Mouse (Mus musculus) hindbrain, embryonic 15.5 days (tissue): ENCODE measurements around the gene Soga3. TPM values are rescaled to one million over a fixed set of nuclear protein-coding genes. Genes with fewer than 3 reads are reported as not detected.

Experiments
- ATAC-seq: fragments of 200-750 bp; cut with Nextera tagmentation; 2 replicates; pipeline ENCODE4 v1.8.0; 2017; ENCODE audit warnings: low read depth, moderate number of reproducible peaks, moderate TSS enrichment; ENCODE audit not compliant: low FRiP score
- H3K27ac ChIP-seq: fragments of 300-500 bp; sonication (generic); replicated peaks from 2 replicates; pipeline ENCODE4 v1.5.1; 2015; ENCODE audit warnings: mild to moderate bottlenecking, inconsistent platforms
- H3K27me3 ChIP-seq: fragments of 300-500 bp; sonication (generic); 2 replicates; pipeline ENCODE4 v1.6.1; 2015; ENCODE audit warnings: control low read depth, inconsistent platforms
- H3K36me3 ChIP-seq: fragments of 300-500 bp; sonication (generic); 2 replicates; pipeline ENCODE4 v1.6.1; 2015; ENCODE audit warnings: control low read depth, inconsistent platforms
- H3K4me1 ChIP-seq: fragments of 300-500 bp; sonication (generic); replicated peaks from 2 replicates; pipeline ENCODE4 v1.6.1; 2015; ENCODE audit warnings: control low read depth, inconsistent platforms
- H3K4me2 ChIP-seq: fragments of 300-500 bp; sonication (generic); 2 replicates; pipeline ENCODE4 v1.6.1; 2015; ENCODE audit warnings: moderate library complexity, mild to moderate bottlenecking, inconsistent platforms
- H3K4me3 ChIP-seq: fragments of 300-500 bp; sonication (generic); 2 replicates; pipeline ENCODE4 v1.5.1; 2015; ENCODE audit warnings: mild to moderate bottlenecking, inconsistent platforms
- H3K9ac ChIP-seq: fragments of 300-500 bp; sonication (generic); 2 replicates; pipeline ENCODE4 v1.6.1; 2015; ENCODE audit warnings: inconsistent platforms
- H3K9me3 ChIP-seq: fragments of 300-500 bp; sonication (generic); 2 replicates; pipeline ENCODE4 v1.6.1; 2016; ENCODE audit warnings: control low read depth, inconsistent platforms
- WGBS: fragments of 180-500 bp; shearing (Covaris S2); methylation state at CpG from one replicate; pipeline ENCODE4 v1.1.7; 2015; 5-methylcytosine and 5-hydroxymethylcytosine counted together
- polyA plus RNA-seq: library from polyadenylated mRNA; unstranded; fragments of >200 nt; fragmentation: Nextera tagmentation; extraction: Ambion mirVana; gene quantifications from 2 replicates; pipeline ENCODE4 v1.2.1, GENCODE M21; 2015

Soga3 gene
- polyA plus RNA-seq, 1 experiment from 2014 or later, result 113 TPM

DNA sequence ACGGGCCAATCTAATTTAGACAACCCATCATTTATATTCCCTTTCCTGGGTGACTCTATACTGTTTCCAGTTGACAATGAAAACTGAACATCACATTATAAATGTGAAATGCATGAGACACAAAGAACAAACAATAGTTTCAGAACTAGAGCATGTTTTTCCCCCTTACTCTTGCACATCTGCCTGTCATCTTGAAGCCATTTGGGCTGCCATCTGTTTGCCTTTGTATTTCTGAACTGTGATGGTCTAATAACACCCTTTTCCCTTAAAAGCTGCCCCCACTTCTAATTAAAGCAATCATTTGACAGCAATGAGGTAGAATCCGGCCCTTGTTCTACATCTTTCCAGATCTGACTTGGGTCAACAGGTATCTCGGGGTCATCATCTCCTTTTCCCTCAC lies 32.0 kb downstream of the Soga3 start:
- Histone ChIP-seq H3K9ac (no peak overlapping the region), H3K27me3 (no peaks in the 10 kb centered on the region), H3K4me3 (no peak overlapping the region), H3K4me2 (no peak overlapping the region), H3K27ac (no peak overlapping the region), H3K4me1 (no peaks in the 10 kb centered on the region), H3K9me3 (0 out of 2 replicates have a peak, but pooled peaks cover 3% of the 10 kb centered on the region), H3K36me3 (peaks cover 42% of the 10 kb centered on the region)
- WGBS, result 73% methylated on average over 3 of the region's 3 CpGs
- ATAC-seq, result no peak

DNA sequence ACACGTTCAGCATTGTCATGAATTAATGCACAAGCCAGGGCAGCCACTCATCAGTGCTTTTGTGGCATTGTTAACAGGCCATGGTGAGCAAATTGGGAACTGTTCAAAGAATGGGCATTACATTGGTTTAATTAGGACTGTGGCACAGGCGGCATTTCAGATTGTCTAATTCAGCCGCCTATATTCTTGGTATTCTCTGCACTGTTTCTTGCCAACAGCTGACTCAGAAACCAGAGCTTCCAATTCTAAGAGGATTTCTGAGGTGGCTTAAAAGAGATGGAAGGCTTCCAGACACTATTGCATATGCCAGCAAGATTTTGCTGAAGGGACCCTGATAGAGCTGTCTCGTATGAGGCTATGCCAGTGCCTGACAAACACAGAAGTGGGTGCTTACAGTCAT lies 33.2 kb downstream of the Soga3 start:
- H3K27me3 ChIP-seq, result no peaks in the 10 kb centered on the region
- WGBS, result 74% methylated on average over 4 of the region's 4 CpGs
- H3K4me2 ChIP-seq, result no peak overlapping the region
- no peaks in the 10 kb centered on the region for H3K9me3 ChIP-seq
- H3K4me3 ChIP-seq, result no peak overlapping the region
- H3K9ac ChIP-seq, result no peak overlapping the region
- ATAC-seq, result no peak
- H3K4me1 ChIP-seq, result no peaks in the 10 kb centered on the region
- H3K36me3 ChIP-seq, result peaks cover 41% of the 10 kb centered on the region
- no peak overlapping the region for H3K27ac ChIP-seq

DNA sequence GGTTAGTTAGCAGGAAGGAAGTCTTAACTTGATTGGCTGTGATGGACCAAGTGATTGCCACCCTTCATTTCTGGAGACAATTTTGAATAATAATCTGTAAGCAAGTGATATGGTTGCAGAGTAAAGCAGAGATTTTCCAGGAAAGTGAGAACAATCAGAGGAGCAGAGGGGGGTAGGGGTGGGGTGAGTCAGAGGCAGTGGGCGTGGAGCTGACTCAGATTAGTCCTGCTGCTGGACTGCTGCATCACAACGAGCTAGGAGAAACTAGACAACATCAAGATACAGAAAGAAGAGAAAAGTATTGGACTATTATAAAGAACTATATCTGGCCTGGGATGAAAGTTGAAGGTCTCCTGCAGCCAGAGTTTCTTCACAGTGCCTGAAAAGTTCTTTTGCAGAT lies 34.4 kb downstream of the Soga3 start:
- H3K36me3 ChIP-seq, result peaks cover 42% of the 10 kb centered on the region

DNA sequence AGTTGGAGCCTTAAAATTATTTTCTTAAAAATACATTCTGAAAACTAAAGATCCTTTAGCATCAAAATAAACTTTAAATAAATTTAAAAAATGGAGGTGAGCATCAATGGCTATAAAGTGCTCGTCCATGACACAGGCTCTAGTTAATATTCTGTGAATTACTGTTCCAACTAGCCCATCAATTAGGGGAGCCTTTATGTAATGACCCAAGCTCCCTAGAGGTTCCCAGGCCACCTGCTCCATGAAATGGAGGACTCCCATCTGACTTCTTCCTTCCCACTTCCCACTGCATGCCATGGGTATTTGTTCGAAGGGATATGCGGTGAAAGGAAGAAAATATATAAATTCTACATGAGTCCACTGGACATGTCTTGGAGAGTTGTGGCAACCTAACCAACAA lies 36.6 kb downstream of the Soga3 start:
- peaks cover 35% of the 10 kb centered on the region for H3K36me3 ChIP-seq
- 42% methylated on average over 3 of the region's 3 CpGs for WGBS
- H3K4me3 ChIP-seq, result no peak overlapping the region
- H3K9me3 ChIP-seq, result no peaks in the 10 kb centered on the region
- no peaks in the 10 kb centered on the region for H3K27me3 ChIP-seq
- no peaks in the 10 kb centered on the region for H3K4me1 ChIP-seq
- H3K4me2 ChIP-seq, result no peak overlapping the region
- no peak overlapping the region for H3K27ac ChIP-seq
- ATAC-seq, result no peak
- no peak overlapping the region for H3K9ac ChIP-seq

More for the DNA sequence above, 34.4 kb downstream of the Soga3 start:
- no peak for ATAC-seq
- no peak overlapping the region for H3K9ac ChIP-seq
- no peak overlapping the region for H3K27ac ChIP-seq
- H3K9me3 ChIP-seq, result no peaks in the 10 kb centered on the region
- H3K4me3 ChIP-seq, result no peak overlapping the region
- no peaks in the 10 kb centered on the region for H3K27me3 ChIP-seq
- 45% methylated on average over 2 of the region's 2 CpGs for WGBS
- H3K4me1 ChIP-seq, result no peaks in the 10 kb centered on the region
- no peak overlapping the region for H3K4me2 ChIP-seq

DNA sequence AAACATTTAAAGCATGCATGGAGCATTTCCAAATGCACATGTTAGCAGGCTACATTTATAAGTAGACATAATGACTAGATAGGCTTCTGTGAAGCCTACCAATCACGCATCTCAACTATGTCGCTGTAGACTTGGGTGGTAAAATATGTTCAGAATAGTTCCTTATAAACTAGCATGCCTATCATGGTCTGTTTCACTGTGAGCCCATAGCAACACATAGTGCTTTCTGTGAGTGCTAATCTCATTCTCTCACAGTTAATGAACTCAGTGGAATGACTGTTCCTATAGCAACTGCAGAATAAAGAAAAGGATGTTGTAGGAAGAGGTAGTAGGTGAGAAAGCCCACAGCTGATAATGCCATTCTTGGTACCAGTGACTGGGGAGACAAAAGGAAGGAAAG lies 37.4 kb downstream of the Soga3 start:
- 70% methylated on average over 2 of the region's 2 CpGs for WGBS
- H3K9ac ChIP-seq, result no peak overlapping the region
- H3K4me1 ChIP-seq, result no peaks in the 10 kb centered on the region
- no peaks in the 10 kb centered on the region for H3K9me3 ChIP-seq
- no peak overlapping the region for H3K4me2 ChIP-seq
- no peak for ATAC-seq
- H3K4me3 ChIP-seq, result no peak overlapping the region
- peaks cover 29% of the 10 kb centered on the region for H3K36me3 ChIP-seq
- H3K27me3 ChIP-seq, result no peaks in the 10 kb centered on the region
- no peak overlapping the region for H3K27ac ChIP-seq

DNA sequence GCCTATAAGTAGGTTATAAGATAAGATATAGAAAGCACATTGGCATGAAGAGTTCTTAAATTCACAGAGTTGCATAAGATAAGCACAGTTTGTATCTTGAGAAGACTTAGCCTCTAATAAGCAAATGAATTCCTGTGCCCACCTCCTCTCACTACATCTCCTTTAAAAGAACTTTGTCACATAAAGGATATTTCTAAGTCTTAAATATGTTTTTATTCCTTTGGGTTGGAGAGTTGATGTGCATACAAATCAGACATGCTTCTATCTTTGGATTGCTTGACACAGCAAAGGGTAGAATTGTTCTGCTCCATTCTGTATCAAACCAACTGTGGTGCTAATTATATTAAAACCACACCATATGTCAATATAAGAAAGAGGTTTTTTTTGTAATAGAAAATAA lies 50.1 kb downstream of the Soga3 start:
- H3K4me3 ChIP-seq, result no peak overlapping the region
- no peak overlapping the region for H3K4me2 ChIP-seq

DNA sequence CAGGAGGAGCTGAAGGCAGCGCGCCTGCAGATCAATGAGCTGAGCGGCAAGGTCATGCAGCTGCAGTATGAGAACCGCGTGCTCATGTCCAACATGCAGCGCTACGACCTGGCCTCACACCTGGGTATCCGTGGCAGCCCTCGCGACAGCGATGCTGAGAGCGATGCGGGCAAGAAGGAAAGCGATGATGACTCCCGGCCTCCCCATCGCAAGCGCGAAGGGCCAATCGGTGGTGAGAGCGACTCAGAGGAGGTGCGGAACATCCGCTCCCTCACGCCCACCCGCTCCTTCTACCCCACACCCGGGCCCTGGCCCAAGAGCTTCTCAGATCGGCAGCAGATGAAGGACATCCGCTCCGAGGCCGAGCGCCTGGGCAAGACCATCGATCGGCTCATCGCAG lies 53.2 kb downstream of the Soga3 start:
- H3K9ac ChIP-seq, result no peak overlapping the region
- no peaks in the 10 kb centered on the region for H3K27me3 ChIP-seq
- H3K4me3 ChIP-seq, result no peak overlapping the region
- peak; percentile 21; the same call in 1 of the 2 replicates for ATAC-seq
- H3K9me3 ChIP-seq, result no peaks in the 10 kb centered on the region
- 95% methylated on average over 33 of the region's 33 CpGs for WGBS
- no peak overlapping the region for H3K27ac ChIP-seq
- no peaks in the 10 kb centered on the region for H3K4me1 ChIP-seq
- H3K36me3 ChIP-seq, result peaks cover 59% of the 10 kb centered on the region
- no peak overlapping the region for H3K4me2 ChIP-seq

More for the DNA sequence above, 50.1 kb downstream of the Soga3 start:
- Histone ChIP-seq H3K4me1 (no peaks in the 10 kb centered on the region), H3K9me3 (no peaks in the 10 kb centered on the region), H3K36me3 (peaks cover 36% of the 10 kb centered on the region), H3K27me3 (no peaks in the 10 kb centered on the region), H3K27ac (no peak overlapping the region), H3K9ac (no peak overlapping the region)
- ATAC-seq, result no peak

DNA sequence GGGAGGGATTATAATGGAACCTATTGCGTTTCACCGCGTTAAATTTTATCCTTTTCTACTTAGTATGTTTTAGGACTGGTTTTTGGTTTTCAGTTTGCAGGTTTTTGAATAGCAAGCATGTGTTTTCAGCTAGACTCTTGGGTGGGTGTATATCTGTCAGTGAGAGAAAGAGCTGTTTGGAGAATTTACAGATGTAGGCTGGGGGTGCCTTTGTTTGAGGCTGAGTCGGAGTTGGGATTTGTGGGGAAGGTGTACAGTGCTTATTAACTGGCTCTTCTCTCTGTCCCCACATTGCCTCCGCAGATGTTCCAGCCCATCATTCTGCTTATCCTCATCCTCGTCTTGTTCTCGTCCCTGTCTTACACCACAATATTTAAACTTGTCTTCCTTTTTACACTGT lies 55.0 kb downstream of the Soga3 start, which contains the start of gene Gm49353:
Gm49353 (plus strand) TSS at position 313 of the 400 bp plus-strand sequence.
- Histone ChIP-seq H3K27me3 (no peaks in the 10 kb centered on the region), H3K4me2 (no peak within 1 kb of the TSS), H3K27ac (no peak within 1 kb of the TSS), H3K9ac (no peak within 1 kb of the TSS), H3K4me3 (no peak within 1 kb of the TSS), H3K9me3 (no peaks in the 10 kb centered on the region), H3K4me1 (no peaks in the 10 kb centered on the region), H3K36me3 (peaks cover 59% of the 10 kb centered on the region)
- WGBS, result 94% methylated on average over 7 of the region's 7 CpGs
- ATAC-seq, result no peak

DNA sequence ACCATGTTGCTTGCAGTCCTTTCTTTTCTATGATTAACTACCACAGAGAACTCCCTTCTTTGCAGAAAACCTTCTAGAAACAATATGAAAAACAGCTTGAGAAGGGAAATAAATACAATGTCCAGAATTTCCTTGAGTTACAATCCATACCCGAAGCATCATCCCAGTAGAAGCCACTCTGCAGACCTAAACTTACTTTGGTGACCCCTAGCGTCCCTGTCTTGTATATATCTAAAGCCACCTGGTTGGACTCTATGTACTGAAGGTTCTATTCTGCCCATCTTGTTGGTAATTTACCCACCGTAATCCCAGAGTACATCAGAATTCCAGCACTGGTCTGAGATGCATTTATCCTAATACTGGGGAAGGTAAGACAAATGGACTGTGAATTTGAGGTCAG lies 56.2 kb downstream of the Soga3 start:
- H3K4me1 ChIP-seq, result no peaks in the 10 kb centered on the region
- H3K4me3 ChIP-seq, result no peak overlapping the region
- no peak for ATAC-seq
- no peak overlapping the region for H3K27ac ChIP-seq
- WGBS, result 84% methylated on average over 3 of the region's 3 CpGs
- no peak overlapping the region for H3K9ac ChIP-seq
- no peaks in the 10 kb centered on the region for H3K9me3 ChIP-seq
- no peak overlapping the region for H3K4me2 ChIP-seq
- no peaks in the 10 kb centered on the region for H3K27me3 ChIP-seq
- peaks cover 51% of the 10 kb centered on the region for H3K36me3 ChIP-seq

DNA sequence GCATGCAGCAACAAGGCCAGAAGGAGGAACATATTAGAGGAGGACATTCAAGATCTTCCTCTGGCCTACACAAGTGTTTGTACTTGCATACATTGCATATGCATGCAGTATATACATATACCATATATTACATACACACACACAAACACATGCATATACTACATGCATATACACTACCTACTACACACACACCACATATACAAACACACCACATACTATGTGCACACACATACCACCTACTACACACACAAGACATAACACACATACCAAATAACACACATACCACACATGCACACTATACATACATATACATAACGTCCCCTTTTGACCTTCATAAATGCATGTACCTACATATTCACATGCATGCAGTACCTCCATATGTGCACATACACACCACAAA lies 57.0 kb downstream of the Soga3 start:
- Histone ChIP-seq H3K27ac (no peak overlapping the region), H3K27me3 (no peaks in the 10 kb centered on the region), H3K4me3 (no peak overlapping the region), H3K9me3 (no peaks in the 10 kb centered on the region), H3K9ac (no peak overlapping the region), H3K4me1 (no peaks in the 10 kb centered on the region), H3K36me3 (peaks cover 48% of the 10 kb centered on the region), H3K4me2 (no peak overlapping the region)
- ATAC-seq, result peak; percentile 66; the same call in 1 of the 2 replicates
- WGBS, result 100% methylated on average over 1 of the region's 1 CpGs

DNA sequence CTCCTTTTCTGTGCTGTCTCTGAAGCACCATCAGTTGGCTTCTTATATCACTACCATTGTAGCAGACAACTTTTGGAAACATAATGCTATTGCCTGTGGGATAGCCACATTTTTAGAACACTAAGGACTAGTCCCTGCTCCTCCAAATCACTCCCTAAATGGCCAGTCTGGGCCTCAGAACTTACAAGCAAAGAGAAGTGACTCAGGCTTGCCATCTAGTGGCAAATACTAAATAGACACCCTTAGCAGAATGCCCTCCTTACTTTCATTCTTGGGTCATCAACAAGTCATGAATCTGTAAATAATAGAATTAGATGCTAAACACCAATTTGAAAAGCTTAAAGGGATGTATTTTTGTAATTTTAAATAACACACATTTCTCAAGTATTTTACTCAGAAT lies 63.1 kb downstream of the Soga3 start:
- peaks cover 9% of the 10 kb centered on the region for H3K36me3 ChIP-seq
- peak; percentile 55; the same call in 1 of the 2 replicates for ATAC-seq
- no peak overlapping the region for H3K9ac ChIP-seq
- no peaks in the 10 kb centered on the region for H3K4me1 ChIP-seq
- H3K4me2 ChIP-seq, result no peak overlapping the region
- H3K9me3 ChIP-seq, result no peaks in the 10 kb centered on the region
- H3K4me3 ChIP-seq, result no peak overlapping the region
- H3K27ac ChIP-seq, result no peak overlapping the region
- no peaks in the 10 kb centered on the region for H3K27me3 ChIP-seq

DNA sequence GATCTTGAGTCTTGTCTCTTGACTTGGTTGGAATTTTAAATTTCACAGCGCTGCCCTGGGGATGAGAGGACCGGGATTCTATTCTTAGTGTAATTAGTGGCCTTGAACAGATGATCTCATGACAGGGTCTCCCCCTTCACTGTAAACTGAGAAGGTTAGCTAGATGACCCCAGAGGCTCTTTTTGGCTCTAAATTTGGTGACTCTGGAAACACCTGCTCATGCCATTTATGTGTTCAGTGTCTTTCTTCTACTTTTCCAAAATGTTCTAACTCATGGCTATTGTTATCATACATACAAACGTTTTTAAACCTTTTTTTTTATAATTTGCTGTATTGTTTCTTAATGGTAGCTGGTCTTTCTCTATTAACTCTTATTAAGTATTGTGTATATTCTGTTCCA lies 65.1 kb downstream of the Soga3 start:
- WGBS, result 54% methylated on average over 3 of the region's 3 CpGs
- Histone ChIP-seq H3K9me3 (no peaks in the 10 kb centered on the region), H3K27me3 (no peaks in the 10 kb centered on the region), H3K9ac (no peak overlapping the region), H3K36me3 (peaks cover 16% of the 10 kb centered on the region), H3K4me3 (no peak overlapping the region), H3K4me1 (no peaks in the 10 kb centered on the region; the same call in 1 of the 2 replicates), H3K27ac (no peak overlapping the region), H3K4me2 (no peak overlapping the region)
- ATAC-seq, result no peak

DNA sequence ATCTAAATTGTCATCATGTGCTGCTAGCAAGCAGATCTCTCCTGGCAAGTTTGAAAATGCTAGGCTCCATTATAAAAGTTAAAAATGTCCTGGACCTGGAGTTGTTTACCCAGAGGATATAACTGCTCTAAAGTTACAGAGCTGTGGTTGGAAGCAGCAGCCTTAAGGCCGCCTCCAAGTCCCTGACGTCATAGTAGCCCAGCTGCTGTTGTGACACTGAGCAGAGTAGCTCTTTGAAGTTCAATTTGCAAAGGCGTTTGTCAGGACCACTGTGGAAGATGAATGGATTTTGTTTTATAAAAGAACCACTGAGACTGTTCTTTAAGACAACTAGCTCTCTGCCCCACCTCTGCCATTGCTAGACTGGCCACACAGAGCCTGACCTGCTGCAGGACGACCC lies 67.8 kb downstream of the Soga3 start, which contains the start of gene 9330159F19Rik:
9330159F19Rik (plus strand) TSS at position 154 of the 400 bp plus-strand sequence.
- H3K36me3 ChIP-seq, result peaks cover 16% of the 10 kb centered on the region
- H3K4me2 ChIP-seq, result no peak within 1 kb of the TSS
- H3K27me3 ChIP-seq, result no peaks in the 10 kb centered on the region
- no peak within 1 kb of the TSS for H3K27ac ChIP-seq
- 14% methylated on average over 4 of the region's 4 CpGs for WGBS
- H3K4me1 ChIP-seq, result no peaks in the 10 kb centered on the region; the same call in 1 of the 2 replicates
- no peak within 1 kb of the TSS for H3K4me3 ChIP-seq
- no peak for ATAC-seq
- no peaks in the 10 kb centered on the region for H3K9me3 ChIP-seq
- no peak within 1 kb of the TSS for H3K9ac ChIP-seq
